Mouse (Mus musculus): ENCODE results near the gene Plcb4. TPM values are rescaled to one million over a fixed set of nuclear protein-coding genes. Genes with fewer than 3 reads are reported as not detected.

Gene Plcb4
- total RNA-seq, 2 experiments from 2014 or later: 31.9 to 32.5 TPM

DNA sequence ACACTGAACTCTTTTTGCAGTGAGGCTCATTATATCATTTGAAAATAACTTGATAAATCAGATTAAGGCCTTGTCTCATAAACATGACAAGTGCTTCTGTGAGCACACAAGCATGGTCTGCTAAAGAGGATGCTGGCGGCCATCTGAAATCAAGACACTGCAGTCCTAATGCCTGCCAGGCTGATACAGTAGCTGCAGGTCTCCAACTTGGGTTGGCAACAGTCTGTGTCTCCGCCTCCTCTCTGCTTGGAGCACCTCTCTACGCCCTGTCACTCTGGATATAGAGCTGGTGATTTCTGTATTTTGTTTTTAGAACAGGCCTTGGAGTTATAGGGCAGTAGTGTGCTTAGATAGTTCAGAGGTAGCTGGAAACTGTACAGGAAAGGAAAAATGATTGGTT lies 188.1 kb downstream of the Plcb4 start:
- DNase-seq: no peak
- intact Hi-C loops (cut with DNase I): no loop called here

DNA sequence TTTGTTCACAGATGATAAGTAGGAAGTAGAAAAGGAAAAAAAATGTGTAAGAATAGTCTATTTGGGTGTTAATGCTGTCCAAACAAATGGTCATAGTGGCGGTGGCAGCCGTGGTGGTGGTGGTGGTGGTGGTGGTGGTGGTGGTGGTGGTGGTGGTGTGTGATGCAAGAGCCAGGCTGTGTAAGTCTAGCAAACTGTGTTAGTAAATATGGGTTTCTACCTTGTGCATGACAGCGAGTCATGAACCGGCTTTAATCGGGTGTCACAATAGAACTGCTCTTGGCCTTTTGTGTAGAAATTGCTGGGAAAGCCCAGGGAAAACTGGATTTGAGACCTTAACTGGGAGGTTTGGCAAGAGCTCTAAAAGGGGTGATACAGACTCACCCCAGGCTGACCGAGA lies 188.9 kb downstream of the Plcb4 start:
- no peak for DNase-seq
- intact Hi-C loops (cut with DNase I): no loop called here

DNA sequence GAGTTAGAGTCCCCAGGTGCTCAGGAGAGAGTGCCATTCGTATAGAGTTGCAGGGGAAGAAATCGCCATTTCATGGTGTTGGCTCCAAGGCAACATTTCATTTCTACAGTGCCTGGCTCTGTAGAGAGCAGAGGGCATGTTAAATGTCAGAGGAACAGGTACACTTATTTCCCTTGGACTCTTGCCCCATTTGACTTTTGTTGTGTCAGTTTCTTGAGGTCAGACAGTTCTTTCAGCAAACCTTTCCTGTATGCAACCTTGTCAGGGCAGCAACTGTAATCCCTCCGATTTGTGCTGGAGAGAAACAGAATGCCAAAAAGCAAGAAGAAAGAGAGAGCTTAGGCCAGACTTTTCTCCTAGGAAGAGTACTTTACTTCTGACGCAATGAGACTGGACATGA lies 189.4 kb downstream of the Plcb4 start:
- no peak for DNase-seq
- intact Hi-C loops (cut with DNase I): no loop called here

DNA sequence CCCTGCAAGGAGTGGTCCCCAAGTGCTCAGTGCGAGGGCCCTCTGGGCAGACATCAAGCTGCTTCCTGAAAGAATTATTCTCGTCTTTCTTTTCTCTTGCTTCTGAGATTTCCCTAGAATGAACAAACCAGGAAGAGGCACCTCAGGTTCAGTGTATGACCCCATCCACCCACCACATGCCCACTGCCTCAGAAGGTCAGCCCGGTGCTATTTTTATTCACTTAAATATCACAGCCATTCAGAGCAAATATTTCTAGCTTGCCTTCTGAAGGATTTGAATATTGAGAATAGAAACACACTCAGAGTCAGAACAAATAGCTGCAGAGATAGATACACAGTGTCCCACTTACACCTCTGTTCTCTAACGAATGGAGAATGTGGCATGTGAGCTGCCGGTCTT lies 193.2 kb downstream of the Plcb4 start:
- DNase-seq: no peak
- intact Hi-C loops (cut with DNase I): no loop called here

DNA sequence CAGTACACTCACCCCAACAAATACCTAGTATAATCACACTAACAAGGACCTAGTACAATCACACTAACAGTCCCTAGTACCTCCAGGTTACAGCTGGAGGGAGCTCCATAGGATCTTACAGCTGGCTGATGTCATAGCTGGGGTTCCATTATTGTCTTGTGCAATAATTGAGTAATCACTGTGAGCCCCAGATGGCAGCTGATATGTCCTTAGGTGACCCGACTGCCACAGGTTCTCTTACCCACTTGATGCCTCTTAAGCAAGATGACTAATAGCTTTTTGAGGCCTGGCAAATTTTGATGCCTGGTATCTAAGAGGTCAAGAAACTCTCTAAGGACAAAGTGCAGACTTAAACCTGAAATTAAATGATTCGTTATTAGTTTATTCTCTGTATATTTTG lies 194.3 kb downstream of the Plcb4 start:
- no peak for DNase-seq
- intact Hi-C loops (cut with DNase I): no loop called here

DNA sequence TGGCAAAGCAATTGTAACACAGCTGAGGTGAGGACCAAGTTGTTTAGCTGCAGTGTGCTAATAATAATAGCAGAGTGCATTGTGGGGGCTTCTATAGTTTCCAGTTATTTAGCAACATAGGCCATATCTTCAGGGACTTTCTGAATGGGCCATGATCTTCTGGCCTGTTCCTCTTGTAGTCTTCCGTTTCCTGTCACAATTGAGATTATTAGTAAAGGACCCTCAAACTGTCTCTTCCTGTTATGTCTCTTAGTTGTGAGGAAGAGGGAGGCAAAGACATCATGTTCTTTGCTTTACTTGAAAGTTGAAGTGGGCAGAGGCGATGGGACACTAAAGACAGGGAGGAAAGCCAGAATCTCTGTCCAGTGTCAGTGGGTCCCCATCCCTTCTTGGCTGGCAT lies 195.2 kb downstream of the Plcb4 start:
- intact Hi-C loops (cut with DNase I): no loop called here
- DNase-seq: no peak

DNA sequence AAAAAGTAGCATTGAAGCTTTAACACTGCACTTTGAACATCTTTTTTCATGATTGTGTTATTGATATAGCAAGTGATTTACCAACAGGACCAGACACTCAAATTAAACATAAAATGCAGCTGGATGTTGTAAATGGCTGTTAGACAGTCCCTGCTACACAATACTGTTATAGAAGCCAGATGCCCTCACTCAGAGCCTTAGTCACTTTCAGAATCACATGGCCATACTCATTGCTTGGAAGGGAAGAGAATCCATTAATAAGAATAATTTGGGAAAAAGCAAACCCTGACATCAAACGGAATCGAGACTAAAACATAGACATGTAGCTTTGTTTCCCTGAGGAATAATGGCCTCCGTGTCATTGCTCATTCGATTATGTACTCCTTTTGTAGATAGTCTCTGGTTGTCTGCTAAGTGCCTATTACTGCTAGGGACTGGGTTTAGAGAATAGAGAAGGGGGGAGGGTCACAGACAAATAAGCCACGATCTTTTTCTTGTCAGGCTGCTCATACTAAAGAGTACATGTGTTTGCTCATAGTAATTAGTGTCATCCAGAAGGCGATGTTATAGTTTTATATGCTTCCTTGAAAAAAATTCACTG lies 197.2 kb downstream of the Plcb4 start:
- intact Hi-C loops (cut with DNase I): no loop called here
- no peak for DNase-seq

DNA sequence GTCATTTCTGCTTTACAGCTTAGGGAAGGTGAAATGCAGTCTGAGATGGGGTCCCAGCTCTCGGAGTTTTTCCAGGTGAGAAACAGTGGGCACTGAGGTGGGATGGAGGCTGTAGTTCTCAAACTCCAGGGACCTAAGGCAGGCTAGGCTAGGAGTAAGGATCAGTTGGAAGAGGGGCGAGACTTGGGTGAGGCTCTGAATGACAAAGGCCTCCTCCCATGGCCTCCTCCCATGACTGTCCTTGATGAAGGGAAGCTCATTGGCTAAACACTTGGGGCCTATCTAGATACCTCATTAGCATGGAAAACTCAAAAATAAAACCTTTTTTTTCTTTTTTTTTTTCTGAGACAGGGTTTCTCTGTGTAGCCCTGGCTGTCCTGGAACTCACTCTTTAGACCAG lies 198.0 kb downstream of the Plcb4 start:
- DNase-seq: no peak
- intact Hi-C loops (cut with DNase I): no loop called here

DNA sequence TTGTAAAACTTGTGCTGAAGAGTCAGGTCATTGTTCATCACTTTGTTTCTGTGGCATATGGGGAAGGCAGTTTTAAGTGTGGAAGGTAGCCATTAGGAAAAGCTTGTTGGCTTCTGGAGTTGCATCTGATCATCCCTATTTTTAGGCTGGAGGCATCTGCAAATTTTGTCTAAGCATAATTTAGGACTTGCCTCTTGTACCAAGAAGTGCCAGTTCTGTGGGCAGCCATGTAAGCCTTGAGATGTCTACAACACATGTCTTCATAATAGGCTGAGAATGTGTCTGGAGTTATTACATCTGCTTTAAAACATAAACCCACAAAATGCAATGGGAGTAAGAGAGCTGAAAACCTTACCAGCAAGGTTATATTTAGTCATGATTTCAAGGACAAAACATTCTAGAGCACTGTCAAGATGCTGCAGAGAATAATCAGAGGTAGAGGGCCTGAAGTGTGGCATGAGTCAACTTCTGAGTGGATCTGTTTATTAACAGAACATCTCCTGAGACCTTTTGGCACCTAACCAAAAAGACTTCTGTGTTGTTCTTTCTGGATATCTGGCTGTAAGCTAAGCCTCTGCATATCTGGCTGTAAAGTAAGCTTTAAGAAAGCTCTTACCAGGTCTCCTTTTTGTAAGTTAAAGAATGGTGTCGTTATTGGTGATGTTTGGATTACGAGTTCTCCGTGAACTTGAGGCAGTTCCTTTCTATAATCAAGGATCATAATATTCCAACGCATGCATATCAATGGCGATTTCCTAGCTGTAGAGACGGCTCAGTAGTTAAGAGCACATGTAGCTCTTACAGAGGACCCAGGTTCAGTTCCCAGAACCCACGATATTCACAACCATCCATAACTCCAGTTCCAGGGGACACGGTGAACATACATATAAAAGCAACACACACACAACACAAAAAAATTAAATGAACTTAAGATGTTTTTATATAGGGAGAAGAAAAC lies 203.0 kb downstream of the Plcb4 start:
- intact Hi-C loops (cut with DNase I): no loop called here
- no peak for DNase-seq

DNA sequence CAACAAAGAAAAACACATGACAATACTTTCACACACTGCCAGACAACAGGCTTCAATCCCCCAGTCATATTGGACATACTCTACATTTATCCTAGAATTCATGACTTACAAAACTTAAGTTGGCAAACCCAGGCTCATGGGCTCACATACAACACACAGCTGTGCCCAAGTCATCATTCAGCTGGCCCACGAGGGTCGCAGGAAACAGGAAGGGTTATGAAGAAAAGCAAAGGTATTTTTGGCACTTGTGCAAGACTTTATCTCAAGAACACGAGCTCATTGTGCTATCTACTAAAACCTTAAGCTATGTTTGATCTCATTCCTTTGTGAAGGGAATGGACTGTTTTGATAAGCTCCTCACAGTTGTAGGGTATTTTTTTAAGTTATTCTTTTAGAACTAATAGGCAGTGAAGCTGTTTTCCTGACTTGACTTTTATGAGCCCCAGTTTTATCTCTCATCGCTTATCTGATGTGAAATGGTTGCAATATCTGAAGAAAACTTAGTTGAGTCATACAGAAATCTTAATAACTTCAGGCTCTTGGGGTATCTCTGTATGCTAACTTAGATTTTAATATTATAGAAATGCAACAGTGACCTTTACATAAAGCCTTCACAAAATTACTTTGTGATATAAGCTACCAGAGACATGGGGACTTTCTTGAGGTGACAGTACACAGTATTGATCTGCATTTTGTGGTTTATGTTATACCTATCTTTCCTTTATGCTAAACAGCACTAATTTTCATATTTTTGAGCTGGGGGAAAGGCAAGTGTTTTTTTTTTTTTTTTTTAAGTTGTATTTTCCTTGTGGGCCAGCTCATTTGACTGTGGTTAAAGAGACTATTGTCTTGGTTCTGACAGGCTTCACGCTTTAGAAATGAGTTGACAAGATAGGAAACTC lies 203.9 kb downstream of the Plcb4 start:
- intact Hi-C loops (cut with DNase I): no loop called here
- no peak for DNase-seq

DNA sequence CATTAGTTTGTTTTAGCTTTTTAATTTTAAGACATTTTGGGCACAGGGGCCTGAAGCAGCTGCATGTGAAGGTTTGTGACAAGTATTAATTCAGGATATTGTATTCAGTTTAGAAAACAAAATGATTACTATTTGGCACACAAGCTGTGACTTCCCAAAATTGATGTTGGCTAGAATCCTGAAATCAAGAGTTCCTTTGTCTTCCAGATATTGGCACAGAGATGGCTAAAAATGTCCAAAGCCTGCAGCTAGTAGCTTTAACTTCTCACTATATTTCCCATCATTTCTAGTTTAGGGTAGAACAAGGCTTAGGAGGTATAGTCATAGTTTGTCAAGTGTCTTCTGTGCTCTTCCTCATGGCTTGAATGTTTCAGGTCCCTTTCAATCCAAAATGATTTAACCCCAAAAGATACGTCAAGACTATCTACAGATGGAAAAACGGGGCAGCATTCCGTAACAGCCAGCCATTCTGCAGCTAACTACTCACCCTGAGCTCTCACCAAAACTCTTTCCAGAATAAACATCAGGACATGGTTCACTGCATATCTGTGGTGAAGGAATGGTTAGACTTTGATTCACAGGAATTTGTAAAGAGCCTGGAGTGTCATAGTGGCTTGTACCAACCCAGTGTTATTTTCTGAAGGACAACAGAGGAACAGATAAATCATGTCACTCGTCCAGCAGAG lies 204.7 kb downstream of the Plcb4 start:
- no peak for DNase-seq
- intact Hi-C loops (cut with DNase I): no loop called here

DNA sequence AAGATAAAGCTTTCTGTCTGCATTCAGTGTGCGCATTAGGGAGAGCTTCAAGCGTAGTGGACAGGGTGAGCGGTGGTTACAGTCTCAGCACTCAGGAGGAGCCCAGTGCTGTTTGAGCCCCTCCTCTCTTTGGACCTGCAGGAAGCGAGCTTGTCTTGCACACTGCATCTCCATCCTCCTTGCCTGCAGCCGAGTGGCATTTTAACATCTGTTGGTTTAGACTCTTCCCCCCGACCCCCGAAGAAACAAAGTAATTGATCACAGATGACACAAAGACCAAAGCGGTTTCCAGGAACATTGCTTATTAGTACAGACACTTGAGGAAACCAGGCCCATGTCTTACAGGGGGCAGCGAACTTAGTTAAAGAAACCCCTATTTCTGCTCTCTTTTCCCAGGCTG lies 207.6 kb downstream of the Plcb4 start:
- no peak for DNase-seq
- intact Hi-C loops (cut with DNase I): no loop called here

DNA sequence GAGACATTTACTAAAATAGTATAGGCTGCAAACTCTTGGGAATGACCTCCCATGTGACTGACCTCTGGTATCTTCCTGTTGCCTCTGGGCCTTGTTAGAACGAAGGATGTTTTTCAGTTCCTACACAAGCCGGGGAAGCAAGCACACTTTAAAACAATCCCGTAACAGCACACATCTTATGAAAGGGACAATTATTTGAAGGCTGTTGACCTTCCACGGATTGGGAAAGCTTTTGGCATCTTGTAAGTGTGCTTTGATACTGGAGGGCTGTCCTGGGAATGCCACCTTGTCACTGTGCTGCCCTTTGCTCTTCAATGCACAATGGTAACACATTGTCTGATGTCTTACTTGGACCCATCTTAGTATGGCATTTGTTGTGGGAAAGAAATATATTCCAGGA lies 208.0 kb downstream of the Plcb4 start:
- intact Hi-C loops (cut with DNase I): no loop called here
- DNase-seq: no peak

DNA sequence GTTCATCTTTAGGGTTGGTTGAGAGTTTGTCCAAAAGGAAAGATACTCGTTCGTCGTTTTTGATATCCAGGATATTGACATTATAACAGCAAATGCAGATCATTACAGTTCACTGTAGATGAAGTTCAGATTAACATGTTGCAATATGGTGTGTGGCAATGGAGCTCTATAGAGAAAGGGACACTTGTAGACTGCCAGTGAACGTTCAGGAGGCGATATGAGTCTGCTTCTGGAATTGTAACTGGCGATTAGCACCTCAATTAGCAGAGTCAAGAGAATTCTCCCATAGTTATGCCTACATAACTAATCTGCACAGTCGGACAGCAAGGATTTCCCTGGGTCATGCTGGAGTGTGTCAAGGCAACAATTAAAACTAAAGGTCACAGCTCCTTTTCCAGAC lies 210.8 kb downstream of the Plcb4 start:
- intact Hi-C loops (cut with DNase I): no loop called here
- no peak for DNase-seq

DNA sequence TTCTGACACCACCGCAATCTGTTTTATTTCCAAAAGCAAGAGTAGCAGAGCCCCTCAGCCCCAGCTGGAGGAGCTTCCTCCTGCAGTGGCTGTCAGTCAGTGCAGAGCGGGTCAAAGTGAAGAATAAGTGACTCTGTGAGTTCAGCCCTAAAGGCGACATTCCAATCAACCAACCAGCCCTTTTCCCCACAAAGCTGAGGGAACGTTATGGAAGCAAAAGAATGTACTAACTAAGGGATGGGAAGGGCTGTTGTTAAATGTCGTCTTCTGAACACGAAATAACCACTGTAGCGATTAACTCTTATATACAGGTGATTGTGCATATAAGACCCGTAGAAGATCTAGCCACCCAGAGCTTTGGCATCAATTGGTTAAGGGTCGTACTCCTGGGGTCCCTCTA lies 214.3 kb downstream of the Plcb4 start:
- intact Hi-C loops (cut with DNase I): no loop called here
- DNase-seq: no peak

DNA sequence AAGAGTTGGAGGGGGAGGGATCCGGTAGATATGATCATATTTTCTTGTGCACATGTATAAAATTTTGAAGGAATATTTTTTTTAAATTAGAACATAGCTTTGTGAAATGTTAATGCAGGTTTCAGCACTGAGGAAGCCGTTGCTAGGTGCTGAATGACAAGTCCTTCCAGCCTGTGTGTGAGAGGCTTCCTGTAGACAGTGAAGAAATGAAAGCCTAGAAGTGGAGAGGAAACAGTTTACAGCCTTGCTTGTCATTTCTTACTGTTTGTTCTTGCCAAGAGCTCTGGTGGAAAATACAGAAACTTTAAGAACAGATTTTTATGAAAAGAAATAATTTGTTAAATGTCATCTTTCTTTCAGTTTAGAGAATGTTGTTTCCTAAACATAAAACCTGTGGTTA lies 214.9 kb downstream of the Plcb4 start:
- DNase-seq: no peak
- intact Hi-C loops (cut with DNase I): no loop called here

DNA sequence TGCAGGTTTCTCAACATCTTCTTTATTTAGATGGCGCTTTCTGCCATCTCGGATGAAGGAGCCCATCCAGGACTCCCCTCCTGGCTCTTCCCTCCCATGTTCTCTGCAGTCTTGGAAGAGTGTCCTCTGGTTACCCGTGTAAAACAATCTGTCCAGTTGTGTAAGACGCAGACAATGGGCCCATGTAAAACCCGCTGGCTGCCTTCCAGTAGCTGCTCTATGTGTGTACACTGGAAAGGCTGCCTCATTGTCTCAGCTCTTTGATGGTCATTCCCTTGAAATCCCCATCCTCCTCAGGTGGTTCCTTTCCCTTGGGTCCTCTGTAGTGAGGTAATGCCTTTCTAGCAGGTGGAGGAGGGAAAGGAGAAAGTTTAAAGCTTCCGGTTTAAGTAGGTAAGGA lies 216.7 kb downstream of the Plcb4 start:
- intact Hi-C loops (cut with DNase I): no loop called here
- DNase-seq: no peak

DNA sequence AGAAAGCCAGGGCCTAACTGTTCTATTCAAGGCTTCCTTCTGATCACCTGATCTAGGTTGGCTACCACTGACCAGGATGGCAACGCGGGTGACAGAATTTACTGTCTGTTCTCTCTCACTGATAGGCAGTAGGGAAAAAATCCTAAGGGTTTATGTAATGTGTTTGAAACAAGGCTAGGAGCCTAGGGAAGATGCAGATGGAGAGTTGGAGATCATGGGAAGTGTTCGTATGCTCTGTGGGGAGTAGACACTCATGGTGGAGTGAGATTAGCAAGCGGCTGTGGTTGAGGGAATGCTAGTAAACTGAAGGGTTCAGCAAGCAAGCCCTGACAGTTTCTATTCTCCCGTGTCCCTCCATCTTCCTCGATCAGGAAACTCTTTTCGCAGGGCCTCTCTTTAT lies 220.5 kb downstream of the Plcb4 start:
- DNase-seq: no peak
- intact Hi-C loops (cut with DNase I): no loop called here

DNA sequence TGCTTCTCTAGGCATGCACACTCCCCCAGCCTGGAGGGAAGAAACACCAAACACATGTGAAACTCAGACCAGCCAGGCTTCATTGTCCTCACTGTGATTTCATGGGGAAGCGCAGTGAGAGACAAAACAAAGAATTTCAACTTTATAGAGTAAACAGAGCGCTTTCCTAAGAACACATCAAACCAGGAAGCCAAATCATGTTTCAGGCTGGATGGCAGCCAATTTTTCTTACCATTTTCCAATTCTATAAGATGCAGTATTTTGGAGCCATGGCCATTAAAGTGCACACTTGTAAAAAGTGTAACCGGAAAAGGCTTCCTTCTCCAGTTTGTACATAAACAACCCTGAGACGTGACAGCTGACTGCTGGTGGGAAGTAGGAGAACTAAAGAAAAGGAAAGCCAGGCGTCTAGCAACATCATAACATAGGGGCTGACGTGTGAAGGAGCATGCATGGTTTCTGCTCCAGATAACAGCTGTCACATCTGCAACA lies 221.5 kb downstream of the Plcb4 start:
- DNase-seq: no peak
- intact Hi-C loops (cut with DNase I): no loop called here

DNA sequence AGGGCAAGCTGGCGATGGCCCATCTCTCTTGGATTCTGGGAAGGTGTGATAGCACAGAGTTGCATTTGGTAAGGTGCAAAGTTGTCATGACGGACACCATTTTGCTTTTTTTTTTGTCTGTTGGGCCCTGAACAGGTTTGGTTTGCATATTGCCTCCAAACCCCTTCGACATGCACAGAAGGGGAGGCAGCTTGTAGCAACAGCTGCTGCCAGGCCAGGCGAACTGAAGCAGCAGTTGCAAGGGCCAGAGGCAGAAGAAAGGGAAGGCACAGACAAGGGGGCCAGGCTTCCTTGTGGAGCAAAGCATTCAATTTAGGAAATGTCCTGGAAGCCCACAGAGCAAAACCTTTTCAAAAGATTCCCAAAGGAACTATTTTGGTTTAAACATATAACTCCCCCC lies 224.5 kb downstream of the Plcb4 start:
- DNase-seq: no peak
- intact Hi-C loops (cut with DNase I): no loop called here
